Mouse (Mus musculus): Measurements from ENCODE around the gene Soat2.

- no peak for TF ChIP-seq CTCF (IDR thresholded peaks at IDR 0.05; ENCODE audit: low read depth)
- TF ChIP-seq EP300 (IDR thresholded peaks at IDR 0.05; ENCODE audit: low read depth) = peak; percentile 66
Measured at GRCm38 (mm10) chr15:102150301-102151135, at the start of gene Soat2.

All from liver, postnatal 0 days (tissue).